Mouse (Mus musculus) thymus, postnatal 4 days (tissue): Measurements from ENCODE around the gene Magi2.
A peak's percentile ranks its signal among the peaks of the same experiment; 100 is the strongest.
"Not testable (repeated sequence)": the region's sequence is repeated elsewhere in the genome, so short reads cannot be mapped to it uniquely, and the experiment has no call there.

Experiments
- DNase-seq: peaks from one replicate; pipeline ENCODE4 v3.0.0; 2021

The Magi2 gene

GRCm38 (mm10) chr5:20257419-20257818, 1030.6 kb downstream of the Magi2 start:
- DNase-seq: no peak

GRCm38 (mm10) chr5:20259719-20260118, 1032.9 kb downstream of the Magi2 start:
- no peak for DNase-seq

GRCm38 (mm10) chr5:20272680-20273079, 1045.8 kb downstream of the Magi2 start:
- DNase-seq: not testable (repeated sequence)

- no peak for DNase-seq
Observed at GRCm38 (mm10) chr5:20275632-20276031, 1048.8 kb downstream of the Magi2 start.

- no peak for DNase-seq
Observed at GRCm38 (mm10) chr5:20285080-20285840, 1058.4 kb downstream of the Magi2 start.

GRCm38 (mm10) chr5:20294521-20294920, 1067.7 kb downstream of the Magi2 start:
- DNase-seq: no peak

- peak; percentile 24 for DNase-seq
Observed at GRCm38 (mm10) chr5:20299816-20300215, 1073.0 kb downstream of the Magi2 start.

GRCm38 (mm10) chr5:20303056-20303965, 1076.5 kb downstream of the Magi2 start:
- DNase-seq: no peak

GRCm38 (mm10) chr5:20320970-20321369, 1094.1 kb downstream of the Magi2 start:
- no peak for DNase-seq

GRCm38 (mm10) chr5:20325290-20325689, 1098.5 kb downstream of the Magi2 start:
- no peak for DNase-seq

- no peak for DNase-seq
Observed at GRCm38 (mm10) chr5:20328901-20329300, 1102.1 kb downstream of the Magi2 start.

- no peak for DNase-seq
Observed at GRCm38 (mm10) chr5:20330025-20330424, 1103.2 kb downstream of the Magi2 start.

GRCm38 (mm10) chr5:20332574-20332973, 1105.7 kb downstream of the Magi2 start:
- DNase-seq: peak; percentile 15

GRCm38 (mm10) chr5:20334549-20334948, 1107.7 kb downstream of the Magi2 start:
- DNase-seq: no peak

GRCm38 (mm10) chr5:20352941-20353340, 1126.1 kb downstream of the Magi2 start:
- no peak for DNase-seq

- DNase-seq: no peak
Observed at GRCm38 (mm10) chr5:20358437-20358836, 1131.6 kb downstream of the Magi2 start.

GRCm38 (mm10) chr5:20359021-20359420, 1132.2 kb downstream of the Magi2 start:
- no peak for DNase-seq

GRCm38 (mm10) chr5:20362154-20362553, 1135.3 kb downstream of the Magi2 start:
- peak; percentile 9 for DNase-seq

- DNase-seq: no peak
Observed at GRCm38 (mm10) chr5:20363216-20363615, 1136.4 kb downstream of the Magi2 start.

- no peak for DNase-seq
Observed at GRCm38 (mm10) chr5:20373586-20373985, 1146.8 kb downstream of the Magi2 start.

- no peak for DNase-seq
Observed at GRCm38 (mm10) chr5:20378071-20378800, 1151.4 kb downstream of the Magi2 start.

GRCm38 (mm10) chr5:20404533-20404932, 1177.7 kb downstream of the Magi2 start:
- no peak for DNase-seq

- no peak for DNase-seq
Observed at GRCm38 (mm10) chr5:20406626-20407025, 1179.8 kb downstream of the Magi2 start.
